Mouse (Mus musculus) brown adipose tissue, adult 24 weeks (tissue): Measurements from ENCODE around the gene Ccdc120. TPM values are rescaled to one million over a fixed set of nuclear protein-coding genes. Genes with fewer than 3 reads are reported as not detected.
A peak's percentile ranks its signal among the peaks of the same experiment; 100 is the strongest.
"Not testable (repeated sequence)": the region's sequence is repeated elsewhere in the genome, so short reads cannot be mapped to it uniquely, and the experiment has no call there.

Source experiments
- H3K27ac ChIP-seq: fragments of 200-500 bp; replicated peaks from 2 replicates; pipeline ENCODE4 v1.5.1; 2012; ENCODE audit warnings: low read depth, mild to moderate bottlenecking, low read length
- H3K4me1 ChIP-seq: fragments of 200-500 bp; 2 replicates; pipeline ENCODE4 v1.6.1; 2012; ENCODE audit warnings: low read length, mixed read lengths; ENCODE audit not compliant: control insufficient read depth, insufficient read depth, insufficient read length
- H3K4me3 ChIP-seq: fragments of 200-500 bp; 2 replicates; pipeline ENCODE4 v1.5.1; 2012; ENCODE audit warnings: low read depth, mild to moderate bottlenecking, low read length, moderate library complexity; ENCODE audit not compliant: insufficient read depth
- polyA plus RNA-seq: library from polyadenylated mRNA; stranded (reverse); fragments of >200 nt; gene quantifications from 2 replicates; pipeline ENCODE4 v1.2.4, GENCODE M21; 2012; ENCODE audit not compliant: missing spikeins, insufficient read depth, insufficient read length

Ccdc120 gene
- polyA plus RNA-seq, 1 experiment: not detected

DNA sequence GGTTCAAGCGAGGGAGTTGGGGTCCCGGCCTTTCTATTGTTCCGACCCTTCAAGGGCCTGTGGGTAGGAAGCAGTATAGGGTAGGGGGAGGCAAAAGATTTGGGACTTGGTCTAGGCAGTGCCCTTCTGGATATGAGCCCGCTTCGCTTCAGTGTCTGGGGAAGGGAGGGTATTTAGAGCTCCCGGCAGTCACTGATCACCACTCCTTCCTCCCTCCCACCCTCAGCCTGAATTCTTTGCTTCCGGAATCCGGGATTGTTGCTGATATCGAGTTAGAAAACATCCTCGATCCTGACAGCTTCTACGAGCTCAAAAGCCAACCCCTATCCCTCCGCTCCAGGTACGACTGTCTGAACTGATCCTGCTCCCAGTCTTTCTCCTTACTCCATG is 14.6 kb upstream of the Ccdc120 start:
- Histone ChIP-seq H3K4me1 (no peaks in the 10 kb centered on the region), H3K27ac (peak overlapping the region; percentile 74), H3K4me3 (peak overlapping the region; percentile 96)

DNA sequence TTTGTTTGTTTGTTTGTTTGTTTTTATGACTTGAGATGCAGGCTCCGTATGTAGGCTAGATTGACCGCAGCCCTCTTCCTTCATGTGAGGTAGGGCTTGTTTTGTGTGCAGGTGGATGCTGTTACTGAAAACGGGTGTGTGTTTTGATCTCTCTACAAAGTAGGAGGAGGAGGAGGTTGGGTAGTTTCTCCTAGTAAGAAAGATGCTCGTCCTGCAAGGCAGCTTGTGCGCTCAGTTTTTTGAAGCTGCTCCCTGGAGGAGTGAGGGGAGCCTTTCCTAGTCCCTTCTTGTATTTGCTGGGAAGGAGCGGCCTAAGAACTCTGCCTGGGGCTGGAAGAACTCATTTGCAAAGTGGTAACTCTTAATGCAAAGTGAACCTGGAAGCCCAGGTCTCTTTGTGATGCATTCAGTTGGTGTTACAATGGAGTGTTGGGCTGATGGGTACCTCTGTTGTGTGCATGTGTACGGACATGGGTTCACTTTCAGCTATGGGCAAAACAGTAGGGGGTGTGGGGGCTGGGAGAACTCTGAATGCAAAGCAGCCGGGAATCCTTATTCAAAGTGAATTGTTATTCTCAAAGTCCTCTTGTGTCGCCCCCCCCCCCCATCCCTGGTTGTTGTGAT is 14.1 kb upstream of the Ccdc120 start:
- Histone ChIP-seq H3K4me1 (no peaks in the 10 kb centered on the region), H3K4me3 (peak overlapping the region; percentile 96), H3K27ac (peak overlapping the region; percentile 74)

DNA sequence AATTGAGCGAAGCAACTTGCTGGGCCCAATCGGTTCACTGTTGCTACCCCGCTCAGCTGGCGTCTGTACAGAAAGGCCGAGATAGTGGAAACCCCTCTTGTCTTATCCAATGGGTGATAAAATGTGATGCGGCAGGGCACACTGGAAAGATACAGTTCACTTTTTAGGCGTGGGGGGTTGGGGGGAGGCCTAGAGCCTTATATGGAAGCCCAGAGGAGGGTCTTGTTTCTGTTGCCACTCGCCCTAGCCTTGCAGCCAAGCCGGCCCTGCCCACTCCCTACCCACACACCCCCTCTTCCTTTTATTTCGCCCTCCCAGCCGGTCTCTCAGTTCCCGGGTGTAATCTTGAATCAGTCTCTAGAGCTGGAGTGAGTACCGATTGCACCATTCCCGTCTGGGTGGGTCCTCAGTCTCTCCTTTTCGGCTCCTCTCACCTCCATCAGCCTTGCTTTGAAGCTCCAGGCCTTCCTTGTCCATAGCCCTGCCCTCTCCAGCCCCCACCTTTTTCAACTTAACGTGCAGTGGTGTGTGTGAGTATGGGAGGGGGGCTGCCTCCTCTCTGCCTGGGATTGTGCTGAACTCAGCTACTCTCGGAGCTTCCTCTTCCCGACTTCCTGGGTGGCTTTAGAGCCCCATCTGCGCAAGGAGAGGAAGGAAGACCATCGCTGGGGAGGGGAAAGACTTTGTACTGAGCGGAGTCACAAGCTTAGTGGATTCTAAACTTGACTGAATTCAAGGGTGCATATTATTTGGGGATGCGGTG is 13.1 kb upstream of the Ccdc120 start:
- H3K4me1 ChIP-seq: no peaks in the 10 kb centered on the region
- peak overlapping the region; percentile 91 for H3K27ac ChIP-seq
- peak overlapping the region; percentile 96 for H3K4me3 ChIP-seq

DNA sequence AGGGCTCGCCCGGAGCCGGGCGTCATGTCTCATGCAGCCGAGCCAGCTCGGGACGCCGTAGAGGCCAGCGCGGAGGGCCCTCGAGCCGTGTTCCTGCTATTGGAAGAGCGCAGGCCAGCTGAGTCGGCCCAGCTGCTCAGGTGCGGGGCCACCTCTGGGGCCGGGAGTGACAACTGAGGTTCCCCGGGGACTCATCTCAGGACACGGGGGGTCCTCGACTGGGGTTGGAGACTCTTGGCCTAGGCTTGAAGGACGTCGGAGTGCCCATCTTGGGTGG is 12.2 kb upstream of the Ccdc120 start:
- H3K27ac ChIP-seq: peak overlapping the region; percentile 91
- peak overlapping the region; percentile 96 for H3K4me3 ChIP-seq
- no peaks in the 10 kb centered on the region for H3K4me1 ChIP-seq

DNA sequence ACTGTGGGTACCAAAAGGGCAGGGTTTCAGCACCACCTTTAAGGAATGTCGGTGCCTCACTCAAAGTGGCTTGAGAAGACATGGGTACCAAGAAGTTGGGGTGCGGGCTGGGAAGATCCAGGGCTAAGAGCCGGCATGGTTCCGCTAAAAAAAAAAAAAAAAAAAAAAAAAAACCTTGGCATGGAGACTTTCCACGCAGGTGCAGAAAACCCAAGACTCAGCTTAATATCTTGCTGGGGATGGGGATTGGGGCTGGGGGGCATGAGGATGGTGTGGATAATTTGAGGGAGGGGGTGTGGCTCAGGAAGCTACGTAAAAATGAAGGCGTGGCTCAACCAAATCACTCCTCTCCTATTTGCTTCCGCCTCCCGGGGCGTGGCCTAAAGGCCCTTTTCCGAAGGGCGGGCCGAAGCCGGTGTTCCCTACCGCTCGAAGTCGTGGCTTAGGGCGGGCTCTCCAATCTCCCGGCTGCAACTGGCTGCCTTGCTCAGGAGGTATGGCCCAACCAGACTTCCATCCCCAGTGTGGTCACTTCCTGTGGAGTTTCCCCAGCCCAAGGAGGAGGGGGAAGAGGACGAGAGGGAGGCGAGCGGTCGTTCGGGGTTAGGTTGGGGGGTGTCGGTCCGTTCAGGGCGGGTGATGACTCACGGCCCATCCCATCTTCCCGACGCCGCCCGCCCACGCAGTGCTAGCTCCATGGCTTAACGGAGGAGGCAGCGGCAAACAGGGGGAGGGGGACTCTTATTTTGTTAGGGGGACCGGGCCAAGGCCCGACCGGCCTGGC is 11.6 kb upstream of the Ccdc120 start, which contains the start of gene Tfe3:
Gene Tfe3 (plus strand): TSS at position 424 of the 784 bp plus-strand sequence.
- no peaks in the 10 kb centered on the region for H3K4me1 ChIP-seq
- peak within 1 kb of the TSS; percentile 91 for H3K27ac ChIP-seq
- peak within 1 kb of the TSS; percentile 96 for H3K4me3 ChIP-seq

DNA sequence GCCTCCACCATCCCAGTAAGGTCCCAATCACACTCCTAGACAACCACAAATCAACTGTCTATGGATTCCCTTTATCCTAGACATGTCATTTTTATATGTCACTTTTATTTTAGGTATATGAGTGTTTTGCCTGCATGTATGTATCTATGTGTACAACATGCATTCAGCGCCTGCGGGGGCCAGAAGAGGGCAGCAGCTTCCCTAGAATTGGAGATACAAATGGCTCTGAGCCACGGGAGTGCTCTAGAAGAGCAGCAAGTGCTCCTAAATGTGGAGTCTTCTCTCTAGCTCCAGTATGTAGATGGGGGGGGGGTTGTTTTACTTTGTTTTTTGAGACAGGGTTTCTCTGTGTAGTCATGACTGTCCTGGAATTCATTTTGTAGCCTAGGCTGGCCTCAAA is 2.9 kb upstream of the Ccdc120 start:
- H3K27ac ChIP-seq, H3K4me3 ChIP-seq: not testable (repeated sequence)

DNA sequence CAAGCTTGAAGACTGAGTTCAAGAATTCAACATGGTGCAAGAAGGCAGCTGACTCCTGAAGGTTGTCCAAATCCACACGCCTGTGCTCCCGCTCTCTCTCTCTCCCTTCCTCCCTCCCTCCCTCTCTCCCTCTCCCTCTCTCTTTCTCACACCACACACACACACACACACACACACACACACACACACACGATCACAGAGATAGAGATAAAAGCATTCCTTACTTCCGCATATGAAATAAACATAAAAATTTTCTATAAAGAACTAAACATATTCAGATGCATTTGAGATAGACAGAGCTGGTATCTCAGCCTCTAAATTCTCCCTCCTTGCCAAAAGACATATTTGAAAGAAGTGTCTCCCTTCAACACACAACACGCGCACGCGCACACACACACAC is 5.3 kb downstream of the Ccdc120 start:
- Histone ChIP-seq H3K4me3 (no peak overlapping the region), H3K4me1 (no peaks in the 10 kb centered on the region; the same call in 1 of the 2 replicates), H3K27ac (no peak overlapping the region)

More for the DNA sequence above, 2.9 kb upstream of the Ccdc120 start:
- not testable (repeated sequence) for H3K4me1 ChIP-seq

DNA sequence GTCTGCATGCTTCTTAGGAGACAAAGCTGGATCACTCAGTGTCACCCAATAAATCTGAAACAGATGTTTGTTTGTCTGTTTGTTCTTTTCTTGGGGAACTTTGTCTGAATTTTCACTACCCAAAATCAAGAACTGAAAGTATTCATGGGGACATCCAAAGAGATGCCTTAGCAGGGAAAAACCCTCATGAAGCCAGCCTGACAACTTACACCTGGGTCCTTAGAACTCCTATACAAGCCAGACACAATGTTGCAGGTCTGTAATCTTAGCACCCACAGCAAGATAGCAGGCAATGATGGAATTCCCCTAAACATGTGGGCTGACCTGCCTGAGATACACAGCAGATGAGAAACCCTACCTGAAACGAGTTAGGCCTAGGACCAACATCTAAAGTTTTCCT is 5.8 kb downstream of the Ccdc120 start:
- no peaks in the 10 kb centered on the region for H3K4me1 ChIP-seq
- H3K4me3 ChIP-seq: no peak overlapping the region
- no peak overlapping the region for H3K27ac ChIP-seq

DNA sequence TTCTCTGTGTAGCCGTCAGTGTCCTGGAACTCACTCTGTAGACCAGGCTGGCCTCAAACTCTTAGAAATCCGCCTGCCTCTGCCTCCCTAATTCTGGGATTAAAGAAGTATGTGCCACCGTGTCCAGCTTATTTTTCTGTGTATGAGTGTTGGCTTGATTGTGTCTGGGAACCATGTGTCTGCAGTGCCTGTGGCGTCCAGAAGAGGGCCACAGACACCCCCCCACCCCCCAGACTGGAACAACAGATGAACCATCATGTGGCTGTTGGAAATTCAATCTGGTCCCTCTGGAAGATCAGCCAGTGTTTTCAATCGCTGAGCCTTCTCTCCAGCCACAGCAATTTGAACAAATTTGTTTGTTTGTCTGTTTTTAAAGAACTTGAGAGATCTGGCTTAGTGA is 7.2 kb downstream of the Ccdc120 start:
- no peaks in the 10 kb centered on the region for H3K4me1 ChIP-seq
- H3K27ac ChIP-seq: no peak overlapping the region
- H3K4me3 ChIP-seq: no peak overlapping the region

DNA sequence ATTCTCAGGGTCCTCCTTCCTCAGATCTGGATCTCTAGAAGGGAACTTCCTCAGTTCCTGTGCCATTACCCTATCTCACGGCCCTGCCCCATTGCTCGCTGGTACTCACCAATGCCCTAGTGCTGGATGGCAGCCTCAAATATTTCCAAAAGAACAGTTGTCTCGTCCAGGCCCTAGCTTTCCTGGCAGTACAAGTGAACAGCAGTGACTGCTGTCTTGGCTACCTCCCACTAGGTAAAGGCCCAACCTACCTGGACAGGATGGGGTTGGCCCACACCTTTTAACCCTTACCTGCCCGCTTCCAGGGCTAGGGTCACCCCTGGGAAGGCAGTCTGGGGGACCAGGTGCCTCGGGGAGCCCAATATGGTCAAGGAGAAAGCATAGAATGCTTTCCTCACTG is 9.6 kb downstream of the Ccdc120 start:
- Histone ChIP-seq H3K27ac (no peak overlapping the region), H3K4me3 (no peak overlapping the region), H3K4me1 (no peaks in the 10 kb centered on the region)

DNA sequence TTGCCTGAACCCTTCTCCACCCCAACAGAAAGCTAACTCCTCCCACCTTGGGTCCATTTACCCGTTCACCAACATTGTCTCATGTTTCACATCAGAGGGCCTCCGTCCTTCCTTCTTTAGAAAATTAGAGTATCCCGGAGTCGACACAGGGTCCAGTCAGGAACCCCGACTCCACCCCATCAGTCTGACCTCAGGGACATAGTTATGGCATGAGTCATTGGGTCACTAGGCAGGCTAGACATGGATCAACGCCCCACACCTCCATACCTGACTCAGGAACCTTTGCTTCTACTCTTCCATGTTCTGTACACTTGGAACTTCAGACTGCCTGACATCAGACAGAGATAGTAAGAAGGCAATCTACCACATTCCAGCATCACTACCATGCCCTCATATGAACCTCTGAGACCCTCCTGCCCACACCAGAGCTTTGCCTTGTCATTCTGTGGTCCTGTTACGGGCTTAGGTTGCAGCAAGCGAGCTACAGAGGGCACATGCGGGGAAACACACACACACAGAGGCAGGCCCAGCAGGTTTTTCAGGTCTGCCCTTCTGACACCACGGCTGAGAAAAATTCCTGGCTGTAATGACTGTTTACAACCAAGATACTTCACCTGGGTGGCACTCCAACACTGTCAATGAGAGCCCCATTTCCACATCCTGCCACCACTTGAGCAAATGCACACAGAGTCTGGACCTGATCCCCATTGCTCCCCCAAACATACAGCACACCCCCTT is 10.5 kb downstream of the Ccdc120 start:
- no peaks in the 10 kb centered on the region for H3K4me1 ChIP-seq
- no peak overlapping the region for H3K4me3 ChIP-seq
- H3K27ac ChIP-seq: no peak overlapping the region

DNA sequence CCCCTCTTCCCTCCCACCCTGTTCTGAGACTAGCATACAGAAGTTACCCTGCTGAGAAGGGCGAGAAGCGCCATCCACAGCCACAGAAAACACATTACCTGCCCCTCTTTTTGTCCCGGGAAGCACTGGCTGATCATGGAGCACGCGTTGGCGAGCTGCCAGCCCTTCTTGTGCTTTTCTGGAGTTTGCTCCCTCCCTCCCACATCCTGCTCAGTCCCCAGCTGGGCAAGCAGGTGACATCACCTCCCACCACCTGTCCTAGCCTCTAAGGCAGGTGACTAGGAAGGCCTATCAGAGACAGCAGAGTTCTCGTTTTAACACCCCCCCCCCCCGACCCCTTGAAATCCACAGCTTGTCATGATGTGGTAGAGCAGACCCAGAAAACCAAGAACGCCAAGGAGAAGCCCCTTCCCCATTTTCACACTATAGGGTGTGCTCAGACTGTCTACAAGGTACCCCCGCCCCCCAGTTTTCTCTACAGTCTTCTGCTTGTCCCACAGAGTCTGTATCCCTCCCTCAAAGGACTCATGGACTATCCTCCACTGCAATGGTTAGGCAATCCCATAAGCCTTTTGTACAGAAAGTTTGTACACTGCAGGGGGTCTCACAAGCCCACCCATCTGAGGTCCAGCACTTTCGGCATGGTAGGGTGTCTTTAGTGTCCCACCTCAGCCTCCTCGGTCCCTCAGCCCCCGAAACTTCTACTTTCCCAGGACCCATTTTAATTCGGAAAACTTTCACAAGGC is 11.2 kb downstream of the Ccdc120 start:
- H3K27ac ChIP-seq: no peak overlapping the region

DNA sequence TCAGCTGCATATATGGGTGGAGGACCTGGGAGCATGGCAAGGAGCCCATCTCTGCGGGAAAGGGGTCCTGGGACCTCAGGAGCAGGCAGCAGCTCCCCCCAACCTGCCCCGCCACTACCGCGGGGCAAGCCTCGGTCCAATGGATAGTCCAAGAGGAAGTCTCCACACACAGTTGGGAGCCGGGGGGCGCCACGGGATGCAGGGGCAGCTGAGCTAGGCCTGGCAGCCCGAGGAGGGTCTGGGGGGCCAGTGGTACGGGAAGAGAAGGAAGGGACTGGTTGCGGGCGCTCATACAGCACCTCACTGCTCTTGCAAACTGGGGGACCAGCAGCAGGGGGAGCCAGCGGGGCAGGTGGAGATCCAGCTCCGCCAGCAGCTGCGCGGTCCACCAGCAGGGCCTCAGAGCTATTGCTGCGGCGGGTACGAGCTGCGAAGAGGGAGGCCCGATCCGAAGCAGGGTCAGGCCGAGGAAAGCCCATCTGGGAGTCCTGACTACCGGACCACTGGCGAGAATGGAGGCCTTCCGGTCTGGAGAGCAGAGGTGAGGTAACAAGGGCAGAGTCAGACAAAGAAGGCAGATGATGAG is 17.0 kb downstream of the Ccdc120 start:
- H3K4me3 ChIP-seq: no peak overlapping the region
- no peaks in the 10 kb centered on the region for H3K4me1 ChIP-seq
- no peak overlapping the region for H3K27ac ChIP-seq

More for the DNA sequence above, 11.2 kb downstream of the Ccdc120 start:
- no peak overlapping the region for H3K4me3 ChIP-seq
- H3K4me1 ChIP-seq: no peaks in the 10 kb centered on the region

DNA sequence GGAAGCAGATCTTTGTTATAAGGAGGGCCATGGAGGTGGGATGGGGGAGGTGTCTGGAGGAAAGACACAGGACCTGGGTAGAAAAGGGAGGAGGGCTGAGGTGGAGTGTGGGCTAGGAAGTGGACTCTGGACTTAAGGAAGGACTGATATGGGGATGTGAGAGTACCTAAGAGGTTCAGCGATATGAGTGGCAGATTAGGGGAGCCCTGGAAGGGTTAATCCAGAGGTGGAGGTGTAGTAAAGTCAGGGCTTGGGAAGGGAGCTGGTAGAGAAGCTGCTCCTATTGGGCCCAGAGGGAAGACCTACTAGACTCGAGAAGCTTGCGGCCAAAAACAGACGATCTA is 21.8 kb downstream of the Ccdc120 start:
- no peak overlapping the region for H3K27ac ChIP-seq
- H3K4me1 ChIP-seq: no peaks in the 10 kb centered on the region
- peak overlapping the region; percentile 67 for H3K4me3 ChIP-seq
